Mouse (Mus musculus) intestine, postnatal 0 days (tissue): ENCODE results near the gene Glp2r. TPM values are rescaled to one million over a fixed set of nuclear protein-coding genes. Genes with fewer than 3 reads are reported as not detected.
A peak's percentile ranks its signal among the peaks of the same experiment; 100 is the strongest.

Source experiments
- ATAC-seq: fragments of 200-750 bp; cut with Nextera tagmentation; 2 replicates; pipeline ENCODE4 v1.8.0; 2017; ENCODE audit warnings: mild to moderate bottlenecking, moderate TSS enrichment, moderate library complexity
- H3K27ac ChIP-seq: fragments of 300-500 bp; sonication (generic); 2 replicates; pipeline ENCODE4 v1.5.1; 2014; ENCODE audit warnings: mild to moderate bottlenecking, low read depth, low read length, moderate library complexity
- H3K27me3 ChIP-seq: fragments of 300-500 bp; sonication (generic); replicated peaks from 2 replicates; pipeline ENCODE4 v1.6.1; 2014; ENCODE audit warnings: low read length, mixed read lengths; ENCODE audit not compliant: control insufficient read depth, insufficient read depth
- H3K36me3 ChIP-seq: fragments of 300-500 bp; sonication (generic); 2 replicates; pipeline ENCODE4 v1.6.1; 2014; ENCODE audit warnings: mild to moderate bottlenecking, moderate library complexity; ENCODE audit not compliant: control insufficient read depth, insufficient read depth
- H3K4me1 ChIP-seq: fragments of 300-500 bp; sonication (generic); replicated peaks from 2 replicates; pipeline ENCODE4 v1.6.1; 2014; ENCODE audit warnings: antibody characterized with exemption, low read length, mixed read lengths; ENCODE audit not compliant: control insufficient read depth, insufficient read depth
- H3K4me2 ChIP-seq: fragments of 300-500 bp; sonication (generic); replicated peaks from 2 replicates; pipeline ENCODE4 v1.6.1; 2014; ENCODE audit warnings: low read depth, mild to moderate bottlenecking, moderate library complexity
- H3K4me3 ChIP-seq: fragments of 300-500 bp; sonication (generic); 2 replicates; pipeline ENCODE4 v1.5.1; 2014; ENCODE audit warnings: low read depth, low read length
- H3K9ac ChIP-seq: fragments of 300-500 bp; sonication (generic); 2 replicates; pipeline ENCODE4 v1.6.1; 2014; ENCODE audit warnings: mild to moderate bottlenecking, low read depth, low read length
- H3K9me3 ChIP-seq: fragments of 300-500 bp; sonication (generic); 2 replicates; pipeline ENCODE4 v1.6.1; 2016; ENCODE audit warnings: mixed run types; ENCODE audit not compliant: control insufficient read depth
- CTCF ChIP-seq: sonication (generic); IDR thresholded peaks from 2 replicates; pipeline ENCODE4 v1.5.1; 2016; ENCODE audit warnings: low read depth, mild to moderate bottlenecking, control low read depth, antibody characterized with exemption, moderate library complexity
- WGBS: fragments of 180-500 bp; shearing (Covaris S2); extraction: QIAGEN DNeasy Blood & Tissue Kit; methylation state at CpG from one replicate; pipeline ENCODE4 v1.1.7; 2014; 5-methylcytosine and 5-hydroxymethylcytosine counted together
- polyA plus RNA-seq: library from polyadenylated mRNA; unstranded; fragments of >200 nt; fragmentation: Nextera tagmentation; extraction: Ambion mirVana; gene quantifications from 2 replicates; pipeline ENCODE4 v1.2.1, GENCODE M21; 2015

Glp2r gene
- polyA plus RNA-seq, 1 experiment from 2014 or later = 2.8 TPM

DNA sequence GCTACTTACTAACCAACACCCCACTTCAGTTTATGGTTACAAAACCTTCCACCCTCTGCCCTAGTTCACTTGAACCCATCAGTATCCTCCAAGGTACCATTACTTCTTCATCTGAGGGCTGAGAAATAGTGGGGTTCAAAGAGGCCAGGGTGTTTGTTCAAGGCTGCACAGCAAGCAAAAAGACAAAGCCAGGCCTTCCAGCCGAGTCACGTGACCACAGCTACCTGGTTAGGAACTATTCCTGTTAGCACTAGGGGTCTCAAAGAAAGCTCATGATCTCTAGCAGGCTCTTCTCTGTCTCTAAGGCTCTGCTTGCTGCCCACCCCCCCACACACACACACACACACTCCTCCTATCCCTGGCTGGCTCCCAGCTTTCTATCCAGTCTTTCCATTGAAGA is 738 bp upstream of the Glp2r start:
- 57% methylated on average over 2 of the region's 2 CpGs for WGBS
- no peak for ATAC-seq
- Histone ChIP-seq H3K4me1 (no peaks in the 10 kb centered on the region), H3K27me3 (no peaks in the 10 kb centered on the region), H3K4me3 (no peak overlapping the region), H3K4me2 (no peak overlapping the region), H3K36me3 (no peaks in the 10 kb centered on the region), H3K9me3 (no peaks in the 10 kb centered on the region), H3K27ac (0 out of 2 replicates have a peak overlapping the region, but pooled peaks have one; percentile 41), H3K9ac (no peak overlapping the region)
- TF ChIP-seq CTCF = no peak

DNA sequence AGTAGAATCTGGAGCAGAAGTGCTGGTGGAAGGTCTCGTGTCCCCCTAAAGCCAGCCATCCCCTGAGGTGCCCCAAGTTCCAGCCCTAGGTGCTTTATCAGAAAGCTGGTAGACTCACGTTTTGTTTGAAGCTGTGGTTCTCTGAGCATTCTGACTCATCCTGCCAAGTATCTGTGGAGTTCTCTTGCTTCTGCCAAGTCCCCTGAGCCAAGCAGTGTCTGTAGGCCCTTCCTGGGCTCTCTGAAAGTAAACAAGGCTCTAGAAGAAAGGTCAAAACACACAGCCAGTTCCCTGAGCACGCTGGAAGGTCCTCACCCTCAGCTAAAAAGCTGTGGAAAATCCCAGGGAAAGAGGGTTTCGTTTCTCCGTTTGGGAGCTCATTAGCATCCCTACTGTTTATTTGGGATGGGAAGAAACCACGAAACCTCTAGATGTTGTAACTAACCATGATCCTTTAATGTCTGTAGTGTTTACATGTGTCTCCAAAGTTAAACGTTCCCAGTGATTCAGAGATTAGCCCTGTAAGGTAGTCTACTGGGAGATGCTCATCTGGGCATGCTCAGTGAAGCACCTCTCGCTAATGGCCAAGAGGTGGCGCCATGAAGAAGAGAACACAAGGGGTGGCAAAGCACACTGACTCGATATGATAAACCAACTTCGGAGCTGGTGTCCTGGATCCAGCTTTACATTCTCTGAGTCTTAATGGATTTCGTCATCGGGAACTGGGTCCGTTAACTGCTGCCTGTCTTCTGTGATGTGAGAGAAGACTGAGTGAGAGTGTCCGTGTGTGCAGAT is 13.4 kb downstream of the Glp2r start:
- no peak for ATAC-seq
- WGBS = 58% methylated on average over 15 of the region's 15 CpGs
- Histone ChIP-seq H3K4me2 (no peak overlapping the region), H3K4me3 (no peak overlapping the region), H3K9ac (no peak overlapping the region), H3K4me1 (no peaks in the 10 kb centered on the region), H3K27me3 (no peaks in the 10 kb centered on the region), H3K9me3 (no peaks in the 10 kb centered on the region), H3K36me3 (no peaks in the 10 kb centered on the region), H3K27ac (no peak overlapping the region)
- peak; percentile 56 for TF ChIP-seq CTCF

DNA sequence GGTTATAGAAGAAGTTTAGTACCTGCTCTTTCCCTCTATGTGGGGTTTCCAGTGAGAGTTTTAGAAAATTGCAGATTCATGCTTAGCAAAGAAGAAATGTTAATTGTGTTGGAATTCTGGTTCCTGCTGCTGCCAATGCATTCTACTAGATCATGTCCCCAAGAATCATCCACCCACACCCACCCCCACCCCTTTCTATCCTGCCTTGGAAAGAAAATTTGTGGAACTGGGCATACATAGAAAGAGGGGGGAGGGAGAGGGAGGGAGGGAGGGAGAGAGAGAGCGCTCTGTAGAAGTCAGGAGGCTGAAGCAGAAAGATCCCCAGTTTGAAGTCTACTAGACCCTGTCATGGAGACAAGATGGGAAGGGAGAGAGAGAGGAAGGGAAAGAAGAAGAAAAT is 14.7 kb downstream of the Glp2r start:
- ATAC-seq = no peak
- Histone ChIP-seq H3K4me1 (no peaks in the 10 kb centered on the region), H3K27me3 (no peaks in the 10 kb centered on the region), H3K9ac (no peak overlapping the region), H3K36me3 (no peaks in the 10 kb centered on the region), H3K4me2 (no peak overlapping the region), H3K9me3 (no peaks in the 10 kb centered on the region), H3K4me3 (no peak overlapping the region), H3K27ac (no peak overlapping the region)
- WGBS = 100% methylated on average over 1 of the region's 1 CpGs
- TF ChIP-seq CTCF = no peak

DNA sequence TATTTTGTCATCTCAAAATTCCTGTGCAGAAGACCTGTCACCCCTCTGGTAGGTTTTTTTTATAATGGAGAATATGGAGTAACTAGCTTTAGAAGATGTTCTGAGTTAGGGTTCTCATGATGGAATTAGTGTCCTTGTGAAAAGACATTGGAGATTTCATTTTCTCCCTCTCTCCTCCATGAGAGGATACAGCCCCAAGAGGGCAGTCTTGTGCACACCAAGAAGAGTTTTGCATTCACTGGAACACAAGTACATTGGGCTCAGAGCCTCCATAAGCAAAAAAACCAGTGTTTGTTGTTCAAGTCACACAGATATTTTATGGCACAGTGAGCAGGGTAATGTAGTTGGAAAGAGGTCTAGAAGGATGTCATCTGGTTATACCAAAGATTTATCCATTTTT is 29.4 kb downstream of the Glp2r start:
- Histone ChIP-seq H3K27ac (no peak overlapping the region), H3K4me3 (no peak overlapping the region), H3K4me1 (no peaks in the 10 kb centered on the region), H3K4me2 (no peak overlapping the region), H3K27me3 (no peaks in the 10 kb centered on the region), H3K36me3 (no peaks in the 10 kb centered on the region), H3K9ac (no peak overlapping the region), H3K9me3 (no peaks in the 10 kb centered on the region)
- no peak for ATAC-seq
- TF ChIP-seq CTCF = peak; percentile 43

DNA sequence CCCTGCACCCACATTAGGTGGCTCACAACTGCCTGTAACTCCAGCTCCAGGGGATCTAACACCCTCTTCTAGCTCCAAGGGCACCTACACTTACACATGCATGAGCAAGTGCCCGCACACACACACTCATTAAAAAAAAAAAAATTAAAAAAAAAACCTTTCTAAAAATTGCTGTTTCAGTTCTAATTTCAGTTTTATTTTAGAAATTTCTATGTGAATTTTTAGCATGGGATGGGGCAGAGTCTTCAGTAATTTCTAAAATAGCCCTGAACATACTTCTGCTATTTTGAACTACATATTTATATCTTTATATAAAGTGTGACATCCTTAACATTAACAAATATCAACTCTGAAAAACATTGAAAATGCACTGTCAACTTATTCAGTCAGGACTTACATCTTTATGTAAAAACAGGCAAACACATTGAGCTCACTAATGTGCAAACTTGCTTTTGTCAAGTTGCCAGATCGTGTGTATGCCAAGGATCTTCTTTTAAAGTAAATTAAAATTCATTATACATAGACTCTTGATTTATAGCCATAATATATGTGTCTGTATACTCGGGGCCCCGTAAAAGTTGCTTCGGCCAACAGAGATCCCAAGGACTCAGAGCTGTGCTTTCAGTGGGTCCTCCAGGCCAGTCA is 32.0 kb downstream of the Glp2r start:
- Histone ChIP-seq H3K27ac (no peak overlapping the region), H3K9ac (no peak overlapping the region), H3K4me1 (no peaks in the 10 kb centered on the region), H3K36me3 (no peaks in the 10 kb centered on the region), H3K4me3 (no peak overlapping the region), H3K9me3 (no peaks in the 10 kb centered on the region), H3K27me3 (no peaks in the 10 kb centered on the region), H3K4me2 (no peak overlapping the region)
- WGBS = 55% methylated on average over 5 of the region's 5 CpGs
- ATAC-seq = no peak
- no peak for TF ChIP-seq CTCF

DNA sequence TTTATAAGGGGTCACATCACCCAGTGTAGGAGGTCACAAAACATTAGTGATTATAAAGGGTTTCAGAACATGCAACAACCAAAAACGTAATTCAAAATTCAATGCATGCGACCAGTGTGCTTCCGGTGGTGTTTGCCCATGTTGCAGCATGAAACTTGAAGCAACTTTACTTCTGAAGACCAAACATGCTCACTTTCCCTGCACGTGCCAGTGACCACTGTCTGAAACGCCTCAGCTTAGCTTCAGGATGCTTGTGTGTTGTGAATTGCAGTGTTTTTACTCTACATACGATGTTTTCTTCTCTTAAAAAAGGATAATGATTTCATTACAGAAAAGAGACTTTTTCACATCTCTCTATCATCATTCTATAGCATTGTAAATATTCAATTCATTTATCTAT is 32.6 kb downstream of the Glp2r start:
- WGBS = 77% methylated on average over 6 of the region's 6 CpGs
- H3K27me3 ChIP-seq = 0 out of 2 replicates have a peak, but pooled peaks cover under 1% of the 10 kb centered on the region
- no peak for TF ChIP-seq CTCF
- ATAC-seq = no peak
- H3K9ac ChIP-seq = no peak overlapping the region
- no peaks in the 10 kb centered on the region for H3K4me1 ChIP-seq
- H3K9me3 ChIP-seq = no peaks in the 10 kb centered on the region
- no peak overlapping the region for H3K4me3 ChIP-seq
- no peaks in the 10 kb centered on the region for H3K36me3 ChIP-seq
- no peak overlapping the region for H3K4me2 ChIP-seq
- H3K27ac ChIP-seq = no peak overlapping the region
